Mouse (Mus musculus) small intestine, adult 2 months (tissue): ENCODE results near the gene Cox15.

Experiments
- CTCF ChIP-seq: fragments of 200-500 bp; IDR thresholded peaks from 2 replicates; pipeline ENCODE4 v1.5.1; 2012; ENCODE audit warnings: low read depth, mild to moderate bottlenecking, control low read depth, inconsistent platforms, low read length, moderate library complexity, mixed read lengths; ENCODE audit not compliant: insufficient replicate concordance, insufficient read length; ENCODE audit errors: extremely low read depth
- POLR2A ChIP-seq: fragments of 200-500 bp; IDR thresholded peaks from 2 replicates; pipeline ENCODE4 v1.6.1; 2012; ENCODE audit warnings: low read depth, mild to moderate bottlenecking, control low read depth, inconsistent platforms, low read length, moderate library complexity

DNA sequence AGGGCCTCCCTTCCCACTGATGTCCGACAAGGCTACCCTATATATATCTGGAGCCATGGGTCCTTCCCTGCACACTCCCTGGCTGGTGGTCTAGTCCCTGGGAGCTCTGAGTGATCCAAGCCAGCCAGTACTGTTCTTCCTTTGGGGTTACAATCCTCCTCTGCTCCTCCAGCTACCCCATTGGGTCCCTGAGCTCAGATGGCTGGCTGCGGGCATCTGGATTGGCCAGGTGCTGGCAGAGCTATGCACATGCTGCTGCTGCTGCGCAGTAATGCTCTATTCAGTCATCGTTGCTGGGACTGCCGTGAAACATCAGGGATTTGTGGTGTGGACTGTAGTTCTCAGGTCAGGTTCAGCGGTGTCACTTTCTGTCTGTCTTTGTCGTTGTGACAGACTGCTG, 28.0 kb downstream of the Cox15 start:
- TF ChIP-seq CTCF (no peak), POLR2A (no peak)
